Mouse (Mus musculus): ENCODE measurements around the gene Ndufs2.

DNA sequence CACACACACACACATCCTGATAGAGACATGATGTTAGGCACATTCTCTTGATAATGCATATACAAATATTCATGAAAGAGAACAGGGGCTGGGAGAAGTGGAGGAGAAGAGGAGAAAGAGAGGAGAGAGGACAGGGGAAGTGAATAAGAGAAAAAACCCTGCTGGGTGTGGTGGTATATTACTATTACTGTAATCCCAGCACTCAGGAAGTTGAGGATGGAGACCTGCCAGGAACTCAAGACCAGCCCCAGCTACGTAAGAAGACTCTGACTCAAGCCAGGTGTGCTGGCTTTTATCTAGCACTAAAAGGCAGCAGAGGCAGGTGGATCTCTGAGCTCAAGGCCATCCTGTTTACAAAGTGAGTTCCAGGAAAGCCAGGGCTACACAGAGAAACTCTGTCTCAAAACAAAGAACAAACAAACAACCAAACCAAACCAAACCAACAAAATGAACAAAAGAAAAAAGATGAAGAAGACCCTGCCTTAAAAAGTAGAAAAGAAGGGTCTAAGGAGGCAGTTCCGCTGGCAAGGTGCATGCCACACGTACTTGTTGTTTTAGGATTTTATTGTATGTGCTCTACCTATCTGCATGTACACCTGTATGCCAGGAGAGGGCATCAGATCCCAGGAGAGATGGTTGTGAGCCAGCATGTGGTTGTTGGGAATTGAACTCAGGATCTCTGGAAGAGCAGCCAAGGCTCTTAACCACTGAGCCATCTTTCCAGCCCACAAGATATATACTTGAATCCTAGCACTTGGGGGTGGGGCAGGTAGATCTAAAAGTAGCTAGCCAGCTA lies 12.7 kb upstream of the Ndufs2 start:
- TF ChIP-seq CTCF (conservative IDR thresholded peaks at IDR 0.05; ENCODE audit: low read length) (peak; percentile 33), NANOG (IDR thresholded peaks at IDR 0.05; ENCODE audit: borderline replicate concordance, low read length) (no peak), POU5F1 (IDR thresholded peaks at IDR 0.05; ENCODE audit: borderline replicate concordance, low read length) (no peak)
